Mouse (Mus musculus): ENCODE measurements at regions not wholly inside any gene's neighbourhood (a gene's known extent, or its start where the extent isn't known, plus 50 kb on each side); places are given as distances from the start of the nearest gene placed in this dataset.

GRCm38 (mm10) chr4:125765171-125765570 is 259.2 kb upstream of the Csf3r start:
- in situ Hi-C loops (cut with MboI; ENCODE audit: unreplicated experiment in 2 of 2): no loop called here

- in situ Hi-C loops (cut with MboI; ENCODE audit: unreplicated experiment in 2 of 2): no loop called here
These were observed 247.2 kb upstream of the Csf3r start for GRCm38 (mm10) chr4:125777126-125777525.

- in situ Hi-C loops (cut with MboI; ENCODE audit: unreplicated experiment in 2 of 2): no loop called here
These were observed 244.2 kb upstream of the Csf3r start for GRCm38 (mm10) chr4:125780113-125780512.

- in situ Hi-C loops (cut with MboI; ENCODE audit: unreplicated experiment in 2 of 2): no loop called here
These were observed 243.3 kb upstream of the Csf3r start for GRCm38 (mm10) chr4:125780921-125781487.

- in situ Hi-C loops (cut with MboI; ENCODE audit: unreplicated experiment in 2 of 2): no loop called here
These were observed 242.0 kb upstream of the Csf3r start for GRCm38 (mm10) chr4:125782346-125782745.

- in situ Hi-C loops (cut with MboI; ENCODE audit: unreplicated experiment in 2 of 2): no loop called here
These were observed 238.3 kb upstream of the Csf3r start for GRCm38 (mm10) chr4:125786083-125786482.

GRCm38 (mm10) chr4:125794679-125795078 is 229.7 kb upstream of the Csf3r start:
- in situ Hi-C loops (cut with MboI; ENCODE audit: unreplicated experiment in 2 of 2): no loop called here

GRCm38 (mm10) chr4:125807923-125808322 is 216.4 kb upstream of the Csf3r start:
- in situ Hi-C loops (cut with MboI; ENCODE audit: unreplicated experiment in 2 of 2): no loop called here

- in situ Hi-C loops (cut with MboI; ENCODE audit: unreplicated experiment in 2 of 2): no loop called here
These were observed 214.8 kb upstream of the Csf3r start for GRCm38 (mm10) chr4:125809446-125810108.

GRCm38 (mm10) chr4:125810247-125810646 is 214.1 kb upstream of the Csf3r start:
- in situ Hi-C loops (cut with MboI; ENCODE audit: unreplicated experiment in 2 of 2): no loop called here

GRCm38 (mm10) chr4:125814311-125814710 is 210.0 kb upstream of the Csf3r start:
- in situ Hi-C loops (cut with MboI; ENCODE audit: unreplicated experiment in 2 of 2): no loop called here

- in situ Hi-C loops (cut with MboI; ENCODE audit: unreplicated experiment in 2 of 2): no loop called here
These were observed 209.1 kb upstream of the Csf3r start for GRCm38 (mm10) chr4:125815276-125815675.

- in situ Hi-C loops (cut with MboI; ENCODE audit: unreplicated experiment in 2 of 2): no loop called here
These were observed 199.8 kb upstream of the Csf3r start for GRCm38 (mm10) chr4:125824525-125824924.

GRCm38 (mm10) chr4:125826416-125826815 is 197.9 kb upstream of the Csf3r start:
- in situ Hi-C loops (cut with MboI; ENCODE audit: unreplicated experiment in 2 of 2): no loop called here

- in situ Hi-C loops (cut with MboI; ENCODE audit: unreplicated experiment in 2 of 2): no loop called here
These were observed 189.1 kb upstream of the Csf3r start for GRCm38 (mm10) chr4:125835250-125835649.

GRCm38 (mm10) chr4:125847568-125847967 is 176.8 kb upstream of the Csf3r start:
- in situ Hi-C loops (cut with MboI; ENCODE audit: unreplicated experiment in 2 of 2): no loop called here

- in situ Hi-C loops (cut with MboI; ENCODE audit: unreplicated experiment in 2 of 2): no loop called here
These were observed 174.1 kb upstream of the Csf3r start for GRCm38 (mm10) chr4:125850300-125850699.

- in situ Hi-C loops (cut with MboI; ENCODE audit: unreplicated experiment in 2 of 2): no loop called here
These were observed 171.8 kb upstream of the Csf3r start for GRCm38 (mm10) chr4:125852545-125852944.

GRCm38 (mm10) chr4:125855983-125856591 is 168.3 kb upstream of the Csf3r start:
- in situ Hi-C loops (cut with MboI; ENCODE audit: unreplicated experiment in 2 of 2): no loop called here

- in situ Hi-C loops (cut with MboI; ENCODE audit: unreplicated experiment in 2 of 2): no loop called here
These were observed 167.6 kb upstream of the Csf3r start for GRCm38 (mm10) chr4:125856781-125857180.

- in situ Hi-C loops (cut with MboI; ENCODE audit: unreplicated experiment in 2 of 2): no loop called here
These were observed 159.3 kb upstream of the Csf3r start for GRCm38 (mm10) chr4:125865057-125865456.

GRCm38 (mm10) chr4:125865728-125866127 is 158.6 kb upstream of the Csf3r start:
- in situ Hi-C loops (cut with MboI; ENCODE audit: unreplicated experiment in 2 of 2): no loop called here

Measured in v-Abl transformed pro-B cells (cell line).